ENCODE assay signal across 8 mouse cellular contexts in genomic region chr1:177442821-177443723, GRCm38 (mm10). TPM values are rescaled to one million over a fixed set of nuclear protein-coding genes. Genes with fewer than 3 reads are reported as not detected.
DNase-seq lines count a peak whose midpoint lies in the region; ATAC-seq and TF ChIP-seq lines count a peak whose summit lies in the region.

No protein-coding gene starts in this region.

- no peak for TF ChIP-seq CTCF in heart, postnatal 0 days (IDR thresholded peaks at IDR 0.05; ENCODE audit: low read depth)

- peaks cover 16% of the 10 kb centered on the region for H3K4me1 ChIP-seq in heart, postnatal 0 days (ENCODE audit: control insufficient read depth, insufficient read depth)

- no peak for TF ChIP-seq EP300 in heart, postnatal 0 days (IDR thresholded peaks at IDR 0.05; ENCODE audit: low read depth)

- peak overlapping the region; percentile 97 for H3K4me2 ChIP-seq in heart, postnatal 0 days (ENCODE audit: low read depth, low read length)

- H3K9ac ChIP-seq in heart, postnatal 0 days (replicated peaks; ENCODE audit: low read depth, low read length) = peak overlapping the region; percentile 87

- peak overlapping the region; percentile 96 for H3K27ac ChIP-seq in heart, postnatal 0 days (ENCODE audit: low read depth)

- no peaks in the 10 kb centered on the region for H3K27me3 ChIP-seq in heart, postnatal 0 days (ENCODE audit: control insufficient read depth, insufficient read depth, low read length)
- no peaks in the 10 kb centered on the region for H3K27me3 ChIP-seq in splenic B cell, adult 2 months (ENCODE audit: control insufficient read depth, insufficient read depth, low read length, poor library complexity, severe bottlenecking)

- H3K36me3 ChIP-seq in heart, postnatal 0 days (replicated peaks; ENCODE audit: control insufficient read depth, insufficient read depth, low read length) = peaks cover 12% of the 10 kb centered on the region
- H3K36me3 ChIP-seq in splenic B cell, adult 2 months (ENCODE audit: control insufficient read depth, insufficient read depth, low read length, poor library complexity, severe bottlenecking) = peaks cover 10% of the 10 kb centered on the region

- peak overlapping the region; percentile 84 for H3K4me3 ChIP-seq in heart, postnatal 0 days (ENCODE audit: low read depth, low read length)

- ATAC-seq in heart, postnatal 0 days (ENCODE audit: insufficient read depth, low read depth) = no peak
- ATAC-seq in activated CD4-positive, CD25-positive, alpha-beta regulatory T cell, adult 4 months = no peak

- H3K9me3 ChIP-seq in heart, postnatal 0 days (replicated peaks; ENCODE audit: control insufficient read depth, low read length) = no peaks in the 10 kb centered on the region

- DNase-seq in B cell, adult 2 months = peak; percentile 73 to 76
- DNase-seq in Muller cell, postnatal 12 days (ENCODE audit: inconsistent ontology term) = peak; percentile 63
- peak; percentile 43 for DNase-seq in embryo, embryonic 11 days
- DNase-seq in heart, postnatal 0 days (ENCODE audit: low spot score) = peak; percentile 8
- DNase-seq in kidney, postnatal 4 days = peak; percentile 39 to 52
- peak; percentile 66 for DNase-seq in mesoderm, embryonic 11.5 days (ENCODE audit: low read depth, low spot score)
- peak; percentile 76 for DNase-seq in splenic B cell, adult 2 months (ENCODE audit: low read depth, low spot score)

- 2% methylated on average over 53 of the region's 62 CpGs for WGBS in heart, postnatal 0 days

RNA-seq across cellular contexts. Expression of gene Zbtb18, which starts 0.9 kb away (rescaled TPM):
- total RNA-seq in heart, postnatal 0 days (2014; rRNA removed; ENCODE audit: low replicate concordance) = 12.5 and 15.2 TPM in 2 replicates
- 1.3 and 1.7 TPM in 2 replicates for polyA plus RNA-seq in heart, postnatal 0 days (2015; fragmentation: Nextera tagmentation; extraction: Ambion mirVana)
- polyA plus RNA-seq in activated CD4-positive, CD25-positive, alpha-beta regulatory T cell, adult 4 months (2017; shearing (Covaris generic)) = 1 to 10 TPM; 2.2 to 3.8 TPM

Comparison
In these comparisons a context has a peak if more than half of its experiments do, and no peak if none do; other contexts are left out.
1. DNase-seq: peak in every context shown above with its lines; median percentile 76 in splenic B cell, adult 2 months; 74 in B cell, adult 2 months; 66 in mesoderm, embryonic 11.5 days; 63 in Muller cell, postnatal 12 days; 46 in kidney, postnatal 4 days; 43 in embryo, embryonic 11 days; 8 in heart, postnatal 0 days.